Mouse (Mus musculus) embryonic fibroblast, embryonic 13.5 days (primary cell): Measurements from ENCODE around the gene Cass4.

Experiments used
- CTCF ChIP-seq: IDR thresholded peaks from 2 replicates; pipeline ENCODE4 v1.5.1; 2011; ENCODE audit warnings: mild to moderate bottlenecking, control low read depth, low read length, moderate library complexity, borderline replicate concordance; ENCODE audit not compliant: insufficient read depth
- POLR2A ChIP-seq: IDR thresholded peaks from 2 replicates; pipeline ENCODE4 v1.6.1; 2011; ENCODE audit warnings: low read depth, mild to moderate bottlenecking, control low read depth, low read length, moderate library complexity

- TF ChIP-seq POLR2A (no peak), CTCF (no peak)
These were observed 17.0 kb upstream of the Cass4 start for GRCm38 (mm10) chr2:172376551-172376950.
